Mouse (Mus musculus): ENCODE measurements around the gene Grin1.
"Not testable (repeated sequence)": the region's sequence is repeated elsewhere in the genome, so short reads cannot be mapped to it uniquely, and the experiment has no call there.

The Grin1 gene

DNA sequence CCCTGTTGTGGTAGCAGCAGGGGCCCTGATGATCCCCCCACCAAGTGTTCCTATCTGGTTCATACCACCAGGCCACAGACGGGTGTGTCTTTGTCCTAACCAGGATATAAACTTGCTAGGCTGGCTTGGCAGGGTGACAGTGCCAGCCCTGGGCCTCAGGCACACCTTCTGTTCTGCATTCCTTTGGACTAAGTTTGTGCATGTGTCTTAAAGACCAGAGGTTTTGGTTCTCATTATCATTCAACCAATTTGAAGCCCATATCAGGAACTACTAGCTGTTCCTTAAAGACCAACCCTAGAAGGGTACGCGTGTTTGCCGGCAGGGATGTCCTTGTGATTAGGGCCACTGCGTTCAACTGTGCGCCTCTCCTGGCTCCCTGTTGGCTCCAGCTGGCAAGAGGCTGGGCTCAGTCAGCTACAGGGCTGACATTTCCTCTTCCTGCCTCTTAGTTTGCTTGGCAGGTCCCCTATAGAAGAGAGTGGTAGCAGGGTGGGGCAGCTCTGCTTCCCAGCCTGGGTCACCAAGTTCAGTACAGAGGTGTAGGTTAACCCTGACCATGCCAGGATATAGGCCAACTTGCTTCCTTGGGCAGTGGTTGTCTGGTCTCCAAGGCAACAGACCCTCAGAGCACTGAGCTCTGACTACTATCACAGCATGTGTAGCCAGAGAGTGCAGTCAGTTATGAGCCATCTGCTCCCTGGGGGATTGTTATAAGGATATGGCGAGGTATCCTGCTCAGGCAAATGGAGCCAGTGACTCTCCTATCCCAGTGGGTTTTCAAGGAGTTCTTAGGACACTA, 31.9 kb downstream of the Grin1 start:
- DNase-seq (ENCODE audit: low spot score): no peak

- DNase-seq (ENCODE audit: low spot score): no peak
Observed at GRCm38 (mm10) chr2:25286314-25286713, 32.7 kb downstream of the Grin1 start.

DNA sequence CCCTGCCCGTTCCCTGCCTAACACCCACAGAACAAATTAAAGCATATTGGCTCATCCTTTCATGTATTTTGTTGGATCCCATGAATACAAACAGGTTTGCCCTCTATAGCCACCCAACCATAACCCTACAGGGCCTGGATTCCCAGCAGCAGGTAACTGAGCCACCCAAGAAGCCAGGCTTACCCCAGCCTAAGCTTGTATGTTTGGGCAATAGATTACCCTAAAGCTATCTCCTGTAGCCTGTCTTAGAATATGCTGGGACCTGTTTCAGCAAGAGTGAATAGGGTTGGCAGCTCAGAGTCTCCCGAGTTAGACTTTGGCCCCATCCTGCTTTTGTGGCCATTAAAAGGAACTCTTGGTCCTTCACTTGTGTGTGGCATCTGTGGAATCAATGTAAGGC, 33.4 kb downstream of the Grin1 start:
- no peak for DNase-seq (ENCODE audit: low spot score)

DNA sequence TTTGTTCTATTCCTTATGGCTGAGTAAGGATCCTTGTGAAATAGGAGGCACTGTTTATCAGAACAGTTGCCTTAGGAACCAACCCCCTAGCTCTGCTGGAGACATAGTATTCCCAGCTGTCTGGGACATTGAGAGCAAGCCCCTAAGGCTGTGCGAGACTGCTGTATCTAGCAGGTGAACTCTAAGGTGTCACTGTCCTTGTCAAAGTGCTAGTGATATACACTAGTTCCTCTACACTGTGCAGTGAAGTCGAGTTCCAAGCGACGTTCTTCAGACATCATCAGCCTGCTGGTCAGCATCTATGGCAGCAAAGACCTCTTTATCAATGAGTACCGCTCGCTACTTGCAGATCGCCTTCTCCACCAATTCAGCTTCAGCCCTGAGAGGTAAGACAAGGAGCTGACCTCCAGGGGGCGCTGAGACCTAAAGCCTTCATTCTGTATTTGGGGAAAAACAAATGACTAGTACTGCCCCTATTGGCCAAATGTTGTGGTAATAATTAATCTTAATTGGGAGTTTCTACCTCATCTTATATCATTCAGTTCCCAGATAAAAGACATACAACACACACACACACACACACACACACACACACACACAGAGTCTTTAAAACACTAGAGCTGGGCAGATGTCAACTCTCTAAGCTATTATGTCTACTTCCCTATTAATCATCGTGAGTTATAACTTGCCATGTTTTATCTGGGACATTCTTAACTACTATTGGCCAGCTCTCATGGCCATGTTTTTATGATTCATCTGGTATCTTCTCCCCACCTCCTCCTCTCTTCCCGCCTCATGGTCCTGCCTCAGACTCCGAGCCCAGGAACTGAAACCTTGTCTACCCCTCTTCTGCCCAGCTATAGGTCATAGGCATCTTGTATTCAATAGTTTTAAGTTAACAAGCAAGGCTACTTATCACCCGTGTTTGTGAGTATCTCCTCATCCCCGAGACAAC, 39.8 kb downstream of the Grin1 start:
- DNase-seq (ENCODE audit: low spot score): peak; percentile 90

DNA sequence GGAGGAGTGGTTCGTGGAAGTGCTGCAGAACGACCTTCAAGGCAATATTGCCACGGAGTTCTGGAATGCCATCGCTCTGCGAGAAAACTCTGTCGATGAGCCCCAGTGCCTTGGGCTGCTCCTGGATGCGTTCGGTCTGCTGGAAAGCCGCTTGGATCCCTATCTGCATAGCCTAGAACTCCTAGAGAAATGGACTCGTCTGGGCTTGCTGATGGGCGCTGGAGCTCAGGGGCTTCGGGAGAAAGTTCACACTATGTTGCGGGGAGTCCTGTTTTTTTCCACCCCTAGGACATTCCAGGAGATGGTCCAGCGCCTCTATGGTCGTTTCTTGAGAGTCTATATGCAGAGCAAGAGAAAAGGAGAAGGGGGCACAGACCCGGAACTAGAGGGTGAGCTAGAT, 46.0 kb downstream of the Grin1 start:
- DNase-seq (ENCODE audit: low spot score): no peak

DNA sequence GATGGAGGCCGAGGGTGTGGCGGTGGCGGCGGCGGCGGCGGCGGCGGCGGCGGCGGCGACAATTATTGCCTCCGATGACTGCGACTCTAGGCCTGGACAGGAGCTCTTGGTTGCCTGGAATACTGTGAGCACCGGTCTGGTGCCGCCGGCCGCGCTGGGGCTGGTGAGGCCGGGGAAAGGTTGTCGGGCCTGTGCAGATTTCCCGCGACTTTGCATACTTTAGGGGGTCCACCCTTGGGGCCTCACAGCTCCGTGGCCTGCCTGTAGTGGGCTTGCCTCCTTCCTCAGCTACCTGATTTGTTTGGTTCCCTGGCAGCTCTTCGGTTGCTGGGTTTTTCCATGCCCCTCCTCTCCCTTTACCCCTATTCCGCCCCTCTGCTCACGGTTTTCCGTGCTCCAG, 46.5 kb downstream of the Grin1 start:
- no peak for DNase-seq (ENCODE audit: low spot score)

GRCm38 (mm10) chr2:25271827-25272511, 47.0 kb downstream of the Grin1 start, which contains the start of the genes Ssna1 and Anapc2:
TSS of gene Ssna1 (minus strand) at chr2:25272438.
TSS of gene Anapc2 (plus strand) at chr2:25272478.
- peak; percentile 98 for DNase-seq (ENCODE audit: low spot score)

DNA sequence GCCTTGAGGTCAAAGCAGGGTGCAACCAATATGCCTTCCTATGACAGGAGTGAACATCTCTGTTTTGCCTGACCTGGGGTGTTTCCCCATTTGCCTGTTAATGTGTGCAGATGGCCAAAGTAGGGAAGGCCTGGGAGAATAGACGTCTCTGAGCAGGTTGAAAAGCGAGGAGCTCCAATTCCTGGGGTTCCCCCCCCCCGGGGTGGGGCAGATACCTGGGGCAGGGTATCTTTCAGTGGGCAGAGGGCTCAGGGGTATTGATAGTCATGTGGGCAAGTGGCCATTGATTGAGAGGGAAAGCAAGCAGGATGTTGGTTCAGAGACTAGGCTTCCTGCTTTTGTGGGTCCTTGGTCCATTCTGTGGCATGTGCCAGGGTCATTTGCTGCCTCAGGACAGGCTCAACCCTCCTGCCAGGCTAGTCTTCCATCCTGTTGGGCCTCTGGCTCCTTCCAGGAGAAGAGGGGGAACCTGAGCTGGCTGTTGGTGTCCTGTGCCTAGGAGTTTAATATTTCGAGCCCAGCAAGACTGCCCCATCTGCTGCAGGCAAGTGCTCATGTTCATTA, 51.2 kb downstream of the Grin1 start:
- no peak for DNase-seq (ENCODE audit: low spot score)

DNA sequence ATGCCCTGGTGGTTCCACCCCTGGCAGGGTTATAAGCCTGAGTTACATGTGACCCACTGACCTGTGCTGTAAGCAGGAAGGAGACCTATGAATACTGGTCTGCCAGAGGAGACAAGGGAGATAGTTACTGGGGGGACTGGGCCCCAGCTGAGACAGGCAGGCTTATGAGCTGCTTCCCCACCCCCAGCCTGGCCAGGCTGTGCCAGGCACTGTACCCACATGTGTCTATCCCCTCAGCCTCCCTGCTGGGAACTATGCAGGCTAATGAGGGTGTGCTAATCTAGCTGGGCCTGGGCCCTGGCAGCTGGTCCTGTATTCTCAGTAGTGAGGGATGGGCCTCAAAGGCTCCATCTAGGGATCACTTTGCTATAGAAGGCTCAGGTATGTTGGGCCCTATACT, 51.7 kb downstream of the Grin1 start:
- peak; percentile 68 for DNase-seq (ENCODE audit: low spot score)

GRCm38 (mm10) chr2:25266720-25267119, 52.3 kb downstream of the Grin1 start:
- peak; percentile 84 for DNase-seq (ENCODE audit: low spot score)

- peak; percentile 62 for DNase-seq (ENCODE audit: low spot score)
Observed at GRCm38 (mm10) chr2:25265897-25266656, 52.9 kb downstream of the Grin1 start.

GRCm38 (mm10) chr2:25264851-25265250, 54.1 kb downstream of the Grin1 start:
- no peak for DNase-seq (ENCODE audit: low spot score)

GRCm38 (mm10) chr2:25264286-25264660, 54.7 kb downstream of the Grin1 start:
- DNase-seq (ENCODE audit: low spot score): no peak

- no peak for DNase-seq (ENCODE audit: low spot score)
Observed at GRCm38 (mm10) chr2:25263623-25264285, 55.2 kb downstream of the Grin1 start.

DNA sequence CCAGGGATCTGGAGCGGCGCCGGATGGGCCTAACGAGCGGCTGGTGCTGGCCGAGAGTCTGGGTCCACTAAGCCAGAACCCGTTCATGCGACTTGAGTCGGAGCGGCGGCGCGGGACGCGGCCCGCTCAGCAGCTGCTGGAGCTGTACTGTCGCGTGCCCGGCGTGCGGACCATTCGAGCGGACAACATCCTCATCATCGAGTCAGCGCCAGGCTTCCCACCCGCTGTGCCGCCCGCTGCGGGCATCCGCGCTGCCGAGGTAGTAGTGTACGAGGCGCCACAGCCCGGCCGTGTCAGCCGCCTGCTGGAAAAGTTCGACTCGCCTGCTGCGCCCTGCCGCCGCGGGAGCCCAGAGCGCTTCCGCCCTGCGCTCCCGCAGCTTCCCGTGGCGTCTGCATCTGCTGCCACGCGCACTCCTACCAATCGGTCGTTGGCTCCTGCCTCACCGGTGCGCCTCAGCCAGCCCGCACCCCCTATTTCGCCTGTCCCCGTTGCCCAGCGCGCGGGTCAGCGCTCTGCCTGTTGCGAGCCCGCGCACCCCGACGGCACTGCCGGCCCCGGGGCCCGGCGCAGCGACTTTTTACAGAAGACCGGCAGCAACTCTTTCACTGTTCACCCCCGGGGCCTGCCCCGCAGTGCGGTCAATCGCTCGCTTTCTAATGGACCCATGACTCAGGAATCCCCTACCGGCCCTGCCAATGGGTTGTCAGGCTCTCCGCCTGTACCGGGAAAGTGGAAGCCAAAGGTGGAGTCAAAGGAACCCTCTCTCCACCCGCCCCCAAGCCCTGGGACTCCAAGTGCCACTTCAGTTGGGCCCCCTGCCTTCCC, 56.0 kb downstream of the Grin1 start:
- DNase-seq (ENCODE audit: low spot score): no peak

- DNase-seq (ENCODE audit: low spot score): peak; percentile 96
Observed at GRCm38 (mm10) chr2:25262291-25262767, 56.7 kb downstream of the Grin1 start, which contains the start of gene Tprn. TSS of gene Tprn (plus strand) at chr2:25262618.

- DNase-seq (ENCODE audit: low spot score): no peak
Observed at GRCm38 (mm10) chr2:25261870-25262269, 57.1 kb downstream of the Grin1 start.

GRCm38 (mm10) chr2:25258887-25259286, 60.1 kb downstream of the Grin1 start:
- DNase-seq (ENCODE audit: low spot score): no peak

DNA sequence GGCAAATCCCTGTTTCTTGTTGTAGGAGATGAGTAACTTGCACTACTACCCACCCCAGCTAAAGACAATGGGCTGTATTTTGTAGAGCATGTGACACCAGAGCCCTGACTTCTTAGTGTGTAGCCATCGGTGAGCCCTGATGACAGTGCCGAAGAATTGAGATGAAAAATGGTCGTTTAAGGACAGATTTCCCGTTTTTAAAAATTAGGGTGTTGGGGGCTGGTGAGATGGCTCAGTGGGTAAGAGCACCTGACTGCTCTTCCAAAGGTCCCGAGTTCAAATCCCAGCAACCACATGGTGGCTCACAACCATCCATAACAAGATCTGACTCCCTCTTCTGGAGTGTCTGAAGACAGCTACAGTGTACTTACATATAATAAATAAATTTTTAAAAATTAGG, 61.7 kb downstream of the Grin1 start:
- not testable (repeated sequence) for DNase-seq (ENCODE audit: low spot score)
